In genomic region chr3:89314791-89315190, GRCm38 (mm10) we compare ENCODE assay signal across 7 mouse cellular contexts. TPM values are rescaled to one million over a fixed set of nuclear protein-coding genes. Genes with fewer than 3 reads are reported as not detected.
A peak's percentile ranks its signal among the peaks of the same experiment; 100 is the strongest.
DNase-seq lines count a peak whose midpoint lies in the region; ATAC-seq lines count a peak whose summit lies in the region.

No protein-coding gene starts in this region.

- H3K9ac ChIP-seq in kidney, embryonic 16.5 days (replicated peaks; ENCODE audit: low read length) = peak overlapping the region; percentile 58
- H3K9ac ChIP-seq in embryonic facial prominence, embryonic 15.5 days = 0 out of 2 replicates have a peak overlapping the region, but pooled peaks have one; percentile 28
- peak overlapping the region; percentile 17; the same call in 1 of the 2 replicates for H3K9ac ChIP-seq in limb, embryonic 11.5 days (ENCODE audit: low read length)
- H3K9ac ChIP-seq in neural tube, embryonic 13.5 days = 0 out of 2 replicates have a peak overlapping the region, but pooled peaks have one; percentile 56

- H3K4me3 ChIP-seq in kidney, embryonic 16.5 days (ENCODE audit: low read length) = peak overlapping the region; percentile 43
- H3K4me3 ChIP-seq in embryonic facial prominence, embryonic 15.5 days (replicated peaks) = no peak overlapping the region
- no peak overlapping the region for H3K4me3 ChIP-seq in limb, embryonic 11.5 days (ENCODE audit: low read depth, low read length)
- 0 out of 2 replicates have a peak overlapping the region, but pooled peaks have one; percentile 19 for H3K4me3 ChIP-seq in neural tube, embryonic 13.5 days

- no peak for DNase-seq in kidney, adult 9 months
- DNase-seq in limb, embryonic 11.5 days (ENCODE audit: low spot score) = no peak
- no peak for DNase-seq in retina, embryonic 14.5 days (ENCODE audit: low spot score)
- no peak for DNase-seq in layer of hippocampus, adult 9-10 months (ENCODE audit: low spot score)

- H3K9me3 ChIP-seq in kidney, embryonic 16.5 days (ENCODE audit: low read length) = no peaks in the 10 kb centered on the region
- H3K9me3 ChIP-seq in embryonic facial prominence, embryonic 15.5 days (replicated peaks) = no peaks in the 10 kb centered on the region
- H3K9me3 ChIP-seq in limb, embryonic 11.5 days (ENCODE audit: control insufficient read depth, low read length) = 0 out of 2 replicates have a peak, but pooled peaks cover 3% of the 10 kb centered on the region
- no peaks in the 10 kb centered on the region for H3K9me3 ChIP-seq in neural tube, embryonic 13.5 days

- H3K27ac ChIP-seq in kidney, embryonic 16.5 days (ENCODE audit: low read length) = peak overlapping the region; percentile 9; the same call in 1 of the 2 replicates
- H3K27ac ChIP-seq in embryonic facial prominence, embryonic 15.5 days (replicated peaks) = no peak overlapping the region
- no peak overlapping the region for H3K27ac ChIP-seq in limb, embryonic 11.5 days (replicated peaks; ENCODE audit: low read depth, low read length)
- H3K27ac ChIP-seq in neural tube, embryonic 13.5 days (replicated peaks) = no peak overlapping the region

- H3K4me1 ChIP-seq in kidney, embryonic 16.5 days (ENCODE audit: insufficient read depth, low read length) = peaks cover 29% of the 10 kb centered on the region
- peaks cover 54% of the 10 kb centered on the region for H3K4me1 ChIP-seq in embryonic facial prominence, embryonic 15.5 days
- peaks cover 36% of the 10 kb centered on the region for H3K4me1 ChIP-seq in limb, embryonic 11.5 days (ENCODE audit: control insufficient read depth, insufficient read depth, low read length)
- H3K4me1 ChIP-seq in neural tube, embryonic 13.5 days (replicated peaks) = peaks cover 51% of the 10 kb centered on the region

- no peak for ATAC-seq in kidney, embryonic 16.5 days (ENCODE audit: low FRiP score, low TSS enrichment)
- ATAC-seq in embryonic facial prominence, embryonic 15.5 days (ENCODE audit: insufficient number of reproducible peaks, low FRiP score, low TSS enrichment, low read depth) = no peak
- 0 out of 2 replicates have a peak, but pooled peaks have one; percentile 1 for ATAC-seq in limb, embryonic 11.5 days (ENCODE audit: insufficient number of reproducible peaks, low FRiP score, low TSS enrichment, low read depth)
- ATAC-seq in neural tube, embryonic 13.5 days (ENCODE audit: low read depth) = no peak

- 44% methylated on average over 2 of the region's 2 CpGs for WGBS in kidney, embryonic 16.5 days
- 31% methylated on average over 2 of the region's 2 CpGs for WGBS in embryonic facial prominence, embryonic 15.5 days
- 49% methylated on average over 2 of the region's 2 CpGs for WGBS in limb, embryonic 11.5 days
- 32% methylated on average over 2 of the region's 2 CpGs for WGBS in neural tube, embryonic 13.5 days

- no peaks in the 10 kb centered on the region for H3K36me3 ChIP-seq in kidney, embryonic 16.5 days (ENCODE audit: insufficient read depth, low read length)
- H3K36me3 ChIP-seq in embryonic facial prominence, embryonic 15.5 days = no peaks in the 10 kb centered on the region
- H3K36me3 ChIP-seq in limb, embryonic 11.5 days (ENCODE audit: control insufficient read depth, insufficient read depth, low read length) = no peaks in the 10 kb centered on the region
- peaks cover 36% of the 10 kb centered on the region for H3K36me3 ChIP-seq in neural tube, embryonic 13.5 days

- H3K27me3 ChIP-seq in kidney, embryonic 16.5 days (ENCODE audit: insufficient read depth, low read length) = peaks cover 13% of the 10 kb centered on the region; the same call in 1 of the 2 replicates
- H3K27me3 ChIP-seq in embryonic facial prominence, embryonic 15.5 days = peaks cover 20% of the 10 kb centered on the region
- peaks cover 16% of the 10 kb centered on the region for H3K27me3 ChIP-seq in limb, embryonic 11.5 days (ENCODE audit: control insufficient read depth, insufficient read depth, low read length)
- peaks cover 22% of the 10 kb centered on the region for H3K27me3 ChIP-seq in neural tube, embryonic 13.5 days

- peak overlapping the region; percentile 68 for H3K4me2 ChIP-seq in kidney, embryonic 16.5 days (replicated peaks; ENCODE audit: low read depth, low read length)
- peak overlapping the region; percentile 59; the same call in 1 of the 2 replicates for H3K4me2 ChIP-seq in embryonic facial prominence, embryonic 15.5 days (replicated peaks)
- H3K4me2 ChIP-seq in limb, embryonic 11.5 days (ENCODE audit: low read depth, severe bottlenecking) = peak overlapping the region; percentile 50; the same call in 1 of the 2 replicates
- H3K4me2 ChIP-seq in neural tube, embryonic 13.5 days = peak overlapping the region; percentile 51; the same call in 1 of the 2 replicates

RNA-seq across cellular contexts. Expression of gene Efna3, which starts 8.0 kb away (rescaled TPM):
- polyA plus RNA-seq in kidney, embryonic 16.5 days (2015; fragmentation: Nextera tagmentation; extraction: Ambion mirVana) = 11.5 and 11.8 TPM in 2 replicates
- 42.3 and 47.2 TPM in 2 replicates for polyA plus RNA-seq in embryonic facial prominence, embryonic 15.5 days (2015; fragmentation: Nextera tagmentation; extraction: Ambion mirVana)
- polyA plus RNA-seq in limb, embryonic 11.5 days (2014; fragmentation: Nextera tagmentation; extraction: Ambion mirVana) = 13.9 and 19.3 TPM in 2 replicates
- polyA plus RNA-seq in neural tube, embryonic 13.5 days (2015; fragmentation: Nextera tagmentation; extraction: Ambion mirVana) = 87.4 and 90.1 TPM in 2 replicates

RNA-seq across cellular contexts. Expression of gene Efna4, which starts 23.0 kb away (rescaled TPM):
- 29.2 and 31.3 TPM in 2 replicates for polyA plus RNA-seq in kidney, embryonic 16.5 days (2015; fragmentation: Nextera tagmentation; extraction: Ambion mirVana)
- 28.1 and 31.0 TPM in 2 replicates for polyA plus RNA-seq in embryonic facial prominence, embryonic 15.5 days (2015; fragmentation: Nextera tagmentation; extraction: Ambion mirVana)
- polyA plus RNA-seq in limb, embryonic 11.5 days (2014; fragmentation: Nextera tagmentation; extraction: Ambion mirVana) = 46.9 and 48.9 TPM in 2 replicates
- 8.5 and 10.7 TPM in 2 replicates for polyA plus RNA-seq in neural tube, embryonic 13.5 days (2015; fragmentation: Nextera tagmentation; extraction: Ambion mirVana)

RNA-seq across cellular contexts. Expression of gene Efna1, which starts 33.8 kb away (rescaled TPM):
- polyA plus RNA-seq in kidney, embryonic 16.5 days (2015; fragmentation: Nextera tagmentation; extraction: Ambion mirVana) = 81.9 and 86.7 TPM in 2 replicates
- 55.8 and 57.4 TPM in 2 replicates for polyA plus RNA-seq in embryonic facial prominence, embryonic 15.5 days (2015; fragmentation: Nextera tagmentation; extraction: Ambion mirVana)
- polyA plus RNA-seq in limb, embryonic 11.5 days (2014; fragmentation: Nextera tagmentation; extraction: Ambion mirVana) = 42.4 and 47.7 TPM in 2 replicates
- polyA plus RNA-seq in neural tube, embryonic 13.5 days (2015; fragmentation: Nextera tagmentation; extraction: Ambion mirVana) = 12.5 and 14.5 TPM in 2 replicates

RNA-seq across cellular contexts. Expression of gene Adam15, which starts 35.0 kb away (rescaled TPM):
- polyA plus RNA-seq in kidney, embryonic 16.5 days (2015; fragmentation: Nextera tagmentation; extraction: Ambion mirVana) = 107 and 108 TPM in 2 replicates
- polyA plus RNA-seq in embryonic facial prominence, embryonic 15.5 days (2015; fragmentation: Nextera tagmentation; extraction: Ambion mirVana) = 93.2 and 96.1 TPM in 2 replicates
- polyA plus RNA-seq in limb, embryonic 11.5 days (2014; fragmentation: Nextera tagmentation; extraction: Ambion mirVana) = 17.8 and 21.0 TPM in 2 replicates
- polyA plus RNA-seq in neural tube, embryonic 13.5 days (2015; fragmentation: Nextera tagmentation; extraction: Ambion mirVana) = 48.8 and 54.0 TPM in 2 replicates

RNA-seq across cellular contexts. Expression of gene Slc50a1, which starts 44.4 kb away (rescaled TPM):
- 58.8 and 64.3 TPM in 2 replicates for polyA plus RNA-seq in kidney, embryonic 16.5 days (2015; fragmentation: Nextera tagmentation; extraction: Ambion mirVana)
- polyA plus RNA-seq in embryonic facial prominence, embryonic 15.5 days (2015; fragmentation: Nextera tagmentation; extraction: Ambion mirVana) = 71.8 and 72.2 TPM in 2 replicates
- polyA plus RNA-seq in limb, embryonic 11.5 days (2014; fragmentation: Nextera tagmentation; extraction: Ambion mirVana) = 46.4 and 47.2 TPM in 2 replicates
- 44.0 and 45.5 TPM in 2 replicates for polyA plus RNA-seq in neural tube, embryonic 13.5 days (2015; fragmentation: Nextera tagmentation; extraction: Ambion mirVana)

Comparison
In these comparisons a context has a peak if more than half of its experiments do, and no peak if none do; other contexts are left out.
1. H3K4me3 ChIP-seq: peak in kidney, embryonic 16.5 days (single experiment) and neural tube, embryonic 13.5 days (single experiment); none in embryonic facial prominence, embryonic 15.5 days (single experiment) and limb, embryonic 11.5 days (single experiment).
2. Peak in every context shown above with its lines, with median percentiles within 50 percentile points of each other: H3K4me2 ChIP-seq and H3K9ac ChIP-seq.